Mouse (Mus musculus): ENCODE results near the gene Rgs6. TPM values are rescaled to one million over a fixed set of nuclear protein-coding genes. Genes with fewer than 3 reads are reported as not detected.

Gene Rgs6
- polyA plus RNA-seq, 1 experiment: 3.8 TPM

DNA sequence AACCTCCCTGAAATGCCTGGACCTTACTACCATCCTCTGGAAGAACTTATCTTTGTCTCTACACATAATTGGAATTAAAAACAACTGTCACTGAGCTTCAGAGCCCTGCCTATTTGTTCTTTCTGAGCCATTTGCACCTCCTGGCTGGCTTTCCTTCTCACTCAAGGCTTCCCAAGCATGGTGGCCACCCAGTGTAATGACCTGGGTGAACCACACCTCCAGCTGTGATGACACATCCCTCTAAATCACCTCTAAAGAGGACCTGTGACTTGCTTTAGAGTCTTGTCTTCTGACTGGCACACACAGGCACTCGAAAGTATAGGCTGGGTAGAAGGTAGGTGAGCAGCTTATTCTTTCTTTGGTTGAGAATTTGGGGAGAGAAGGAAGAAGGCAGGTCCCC lies 509.7 kb downstream of the Rgs6 start:
- WGBS: 59% methylated on average over 1 of the region's 1 CpGs
- no peak for DNase-seq
- TF ChIP-seq POLR2A (IDR thresholded peaks at IDR 0.05; ENCODE audit: borderline replicate concordance, extremely low read depth, low read depth, low read length) (no peak), CTCF (IDR thresholded peaks at IDR 0.05; ENCODE audit: insufficient read depth, low read length) (no peak)
- no peaks in the 10 kb centered on the region for H3K4me1 ChIP-seq (ENCODE audit: control insufficient read depth, insufficient read depth, low read length)
- H3K4me3 ChIP-seq (replicated peaks; ENCODE audit: extremely low read depth, low read depth, low read length): no peak overlapping the region

DNA sequence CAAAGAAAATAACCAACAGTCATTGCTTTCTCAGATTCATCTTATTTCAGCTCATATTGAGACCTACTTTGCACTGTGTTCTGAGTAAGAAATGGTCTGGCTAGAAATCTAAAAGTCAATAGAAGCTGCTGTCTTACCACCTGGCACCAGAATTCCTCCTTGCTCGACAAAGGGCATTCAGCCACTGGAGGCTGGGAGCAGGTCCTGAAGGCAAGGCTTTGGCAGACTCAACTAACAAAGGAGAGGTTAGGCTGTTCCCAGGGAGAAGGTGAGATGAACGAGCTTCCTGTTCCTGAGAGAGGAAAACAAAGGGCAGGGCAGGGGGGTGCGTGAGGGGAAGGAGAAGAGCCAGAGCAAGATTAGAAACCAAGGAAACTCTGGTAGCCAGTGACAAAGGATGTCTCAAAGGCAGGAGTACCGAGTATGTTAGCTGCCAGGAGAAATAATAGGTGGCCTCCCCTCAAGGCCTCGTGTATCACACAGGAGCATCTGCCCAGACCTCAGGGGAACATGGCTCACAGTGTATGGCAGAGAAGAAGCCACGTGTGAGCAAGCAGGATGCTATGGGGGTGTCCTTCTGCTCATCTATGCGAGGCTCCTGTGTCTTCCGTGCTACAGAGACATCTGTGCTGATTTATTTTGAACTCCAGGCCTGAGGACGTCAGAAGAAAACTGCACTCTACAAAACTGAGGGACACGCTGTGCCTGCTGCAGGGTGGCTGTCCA lies 510.7 kb downstream of the Rgs6 start:
- no peak overlapping the region for H3K4me3 ChIP-seq (replicated peaks; ENCODE audit: extremely low read depth, low read depth, low read length)
- no peak for TF ChIP-seq POLR2A (IDR thresholded peaks at IDR 0.05; ENCODE audit: borderline replicate concordance, extremely low read depth, low read depth, low read length)
- TF ChIP-seq CTCF (IDR thresholded peaks at IDR 0.05; ENCODE audit: insufficient read depth, low read length): no peak
- WGBS: 54% methylated on average over 10 of the region's 10 CpGs
- no peak for DNase-seq
- no peaks in the 10 kb centered on the region for H3K4me1 ChIP-seq (ENCODE audit: control insufficient read depth, insufficient read depth, low read length)

DNA sequence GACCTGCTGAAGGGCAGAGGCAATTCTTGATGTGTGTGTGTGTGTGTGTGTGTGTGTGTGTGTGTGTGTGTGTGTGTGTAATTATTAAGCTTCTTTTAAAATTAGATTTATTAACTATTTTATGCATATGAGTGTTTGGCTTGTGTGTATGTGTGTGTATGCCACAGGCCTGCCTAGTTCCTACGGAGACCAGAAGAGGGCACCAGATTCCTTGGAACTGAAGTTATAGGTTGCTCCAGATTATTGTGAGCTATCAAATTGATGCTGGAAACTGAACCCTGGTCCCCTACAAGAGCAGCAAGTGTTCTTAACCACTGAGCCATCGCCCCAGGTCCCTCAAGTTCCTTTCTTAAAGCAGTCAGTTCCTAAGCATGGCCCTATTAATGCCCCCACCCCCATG lies 511.8 kb downstream of the Rgs6 start:
- TF ChIP-seq POLR2A (IDR thresholded peaks at IDR 0.05; ENCODE audit: borderline replicate concordance, extremely low read depth, low read depth, low read length) (no peak), CTCF (IDR thresholded peaks at IDR 0.05; ENCODE audit: insufficient read depth, low read length) (no peak)
- DNase-seq: no peak
- WGBS: 92% methylated on average over 2 of the region's 2 CpGs
- Histone ChIP-seq H3K4me1 (ENCODE audit: control insufficient read depth, insufficient read depth, low read length) (no peaks in the 10 kb centered on the region), H3K4me3 (replicated peaks; ENCODE audit: extremely low read depth, low read depth, low read length) (no peak overlapping the region)

DNA sequence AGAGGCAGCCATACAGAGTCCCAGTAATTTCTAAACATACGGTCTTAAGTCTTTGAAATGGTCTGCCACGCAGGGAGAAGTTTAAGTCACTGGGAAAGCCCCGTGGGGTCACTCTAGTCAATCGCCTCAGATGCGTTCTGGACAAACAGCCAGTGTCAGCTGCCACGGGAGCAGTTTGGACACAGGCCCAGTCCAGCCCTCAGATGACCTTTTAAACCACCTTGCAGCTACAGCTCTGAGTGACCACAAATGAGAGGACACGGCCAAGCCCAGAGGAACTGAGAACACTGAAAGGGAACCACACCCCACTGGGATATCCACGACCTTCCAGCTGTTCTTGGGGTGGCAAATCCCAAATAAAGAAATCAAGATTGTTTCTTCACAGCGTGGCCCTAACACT lies 512.3 kb downstream of the Rgs6 start:
- H3K4me1 ChIP-seq (ENCODE audit: control insufficient read depth, insufficient read depth, low read length): no peaks in the 10 kb centered on the region
- peak; percentile 19 for DNase-seq
- no peak overlapping the region for H3K4me3 ChIP-seq (replicated peaks; ENCODE audit: extremely low read depth, low read depth, low read length)
- TF ChIP-seq POLR2A (IDR thresholded peaks at IDR 0.05; ENCODE audit: borderline replicate concordance, extremely low read depth, low read depth, low read length): no peak
- WGBS: 46% methylated on average over 9 of the region's 9 CpGs

DNA sequence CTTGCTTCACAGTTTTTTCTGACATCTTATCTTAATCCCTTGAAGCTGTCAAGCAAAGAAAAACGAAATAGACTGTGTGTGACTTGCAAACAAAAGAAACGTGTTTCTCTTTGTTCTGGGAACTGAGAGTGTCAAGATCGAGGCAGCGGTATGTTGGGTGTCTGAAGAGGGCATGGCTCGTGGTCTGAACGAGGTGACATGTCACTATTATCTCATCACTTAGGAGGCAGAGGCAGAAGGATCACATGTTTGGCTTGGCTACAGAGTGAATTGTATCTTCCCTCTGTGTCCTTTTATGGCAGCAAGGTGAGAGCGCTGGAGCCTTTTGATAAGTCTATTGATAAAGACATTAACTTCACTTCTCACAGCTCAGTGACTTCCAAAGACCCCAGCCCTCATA lies 512.8 kb downstream of the Rgs6 start:
- DNase-seq: no peak
- 44% methylated on average over 7 of the region's 7 CpGs for WGBS
- H3K4me1 ChIP-seq (ENCODE audit: control insufficient read depth, insufficient read depth, low read length): no peaks in the 10 kb centered on the region; the same call in 1 of the 2 replicates
- no peak overlapping the region for H3K4me3 ChIP-seq (replicated peaks; ENCODE audit: extremely low read depth, low read depth, low read length)
- TF ChIP-seq POLR2A (IDR thresholded peaks at IDR 0.05; ENCODE audit: borderline replicate concordance, extremely low read depth, low read depth, low read length) (no peak), CTCF (IDR thresholded peaks at IDR 0.05; ENCODE audit: insufficient read depth, low read length) (no peak)

DNA sequence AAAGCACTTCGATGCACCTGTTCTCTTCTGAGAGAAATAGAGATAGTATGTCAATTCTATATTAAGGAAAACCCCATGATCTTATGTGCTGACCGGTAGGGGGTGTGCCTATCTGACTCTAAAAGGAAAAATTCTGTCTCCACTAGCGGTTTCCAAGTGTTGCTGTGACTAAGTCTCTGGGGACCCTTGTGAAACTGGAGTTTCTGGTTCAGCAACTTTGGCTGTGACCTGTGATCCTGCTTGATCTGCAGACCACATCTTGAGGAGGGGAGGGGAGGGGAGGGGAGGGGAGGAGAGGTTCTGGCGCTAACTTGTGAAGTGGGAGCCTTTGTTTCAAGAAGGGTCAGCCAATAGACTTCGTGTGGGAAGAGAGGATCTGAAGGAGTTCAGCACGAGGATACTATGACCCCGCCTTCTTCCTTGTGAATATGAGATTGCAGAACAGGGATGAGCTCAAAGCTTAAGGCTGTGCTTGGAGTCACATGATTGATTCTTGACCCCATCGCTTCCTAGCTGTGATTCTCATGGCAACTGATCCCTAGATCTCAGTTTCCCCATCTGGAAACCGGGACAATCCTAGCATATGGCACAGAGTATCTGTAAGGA lies 517.5 kb downstream of the Rgs6 start:
- TF ChIP-seq POLR2A (IDR thresholded peaks at IDR 0.05; ENCODE audit: borderline replicate concordance, extremely low read depth, low read depth, low read length) (no peak), CTCF (IDR thresholded peaks at IDR 0.05; ENCODE audit: insufficient read depth, low read length) (no peak)
- peak; percentile 43 for DNase-seq
- 43% methylated on average over 9 of the region's 9 CpGs for WGBS
- Histone ChIP-seq H3K4me3 (replicated peaks; ENCODE audit: extremely low read depth, low read depth, low read length) (no peak overlapping the region), H3K4me1 (ENCODE audit: control insufficient read depth, insufficient read depth, low read length) (no peaks in the 10 kb centered on the region; the same call in 1 of the 2 replicates)

DNA sequence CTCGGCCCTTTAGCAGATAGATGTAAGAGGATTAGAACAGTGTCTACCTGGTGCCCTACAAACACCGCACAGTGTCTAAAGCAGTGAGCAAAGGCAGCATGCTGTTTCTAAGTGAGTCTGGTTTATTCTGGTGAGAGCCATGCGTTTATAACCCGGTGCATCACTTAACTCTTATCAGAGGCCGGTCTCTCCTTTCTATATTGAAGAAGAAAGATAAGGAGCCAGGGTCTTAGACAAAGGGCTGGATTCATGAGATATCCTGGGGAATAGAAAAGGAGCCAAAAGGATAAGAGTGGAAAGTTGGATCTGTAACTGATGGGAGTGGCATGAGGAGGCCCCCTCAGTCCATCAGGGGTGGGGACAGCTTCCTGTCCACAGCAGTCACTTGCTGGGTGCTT lies 518.0 kb downstream of the Rgs6 start:
- WGBS: 58% methylated on average over 5 of the region's 5 CpGs
- TF ChIP-seq POLR2A (IDR thresholded peaks at IDR 0.05; ENCODE audit: borderline replicate concordance, extremely low read depth, low read depth, low read length): no peak
- TF ChIP-seq CTCF (IDR thresholded peaks at IDR 0.05; ENCODE audit: insufficient read depth, low read length): no peak
- no peak for DNase-seq
- Histone ChIP-seq H3K4me3 (replicated peaks; ENCODE audit: extremely low read depth, low read depth, low read length) (no peak overlapping the region), H3K4me1 (ENCODE audit: control insufficient read depth, insufficient read depth, low read length) (no peaks in the 10 kb centered on the region; the same call in 1 of the 2 replicates)

DNA sequence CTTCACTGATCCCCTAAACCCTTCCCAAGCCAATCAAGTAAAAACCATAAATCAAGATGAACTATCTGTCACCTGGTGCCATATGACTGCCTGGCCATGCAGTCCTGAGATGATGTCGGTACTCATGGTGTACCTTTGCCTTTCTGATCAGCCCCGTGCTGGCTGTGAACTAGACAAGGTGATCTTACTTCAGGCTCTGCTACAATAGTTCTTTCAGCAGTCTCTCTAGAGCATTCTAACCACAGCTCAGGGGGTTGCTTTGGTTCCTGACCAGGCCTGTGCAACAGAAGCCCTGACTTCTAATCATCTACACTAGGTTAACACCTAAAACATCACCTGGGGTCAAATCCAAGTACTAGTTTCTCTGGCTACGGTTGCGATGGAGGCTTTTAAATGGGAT lies 521.4 kb downstream of the Rgs6 start:
- H3K4me3 ChIP-seq (replicated peaks; ENCODE audit: extremely low read depth, low read depth, low read length): no peak overlapping the region
- DNase-seq: no peak
- TF ChIP-seq POLR2A (IDR thresholded peaks at IDR 0.05; ENCODE audit: borderline replicate concordance, extremely low read depth, low read depth, low read length) (no peak), CTCF (IDR thresholded peaks at IDR 0.05; ENCODE audit: insufficient read depth, low read length) (no peak)
- WGBS: 88% methylated on average over 4 of the region's 4 CpGs
- no peaks in the 10 kb centered on the region; the same call in 1 of the 2 replicates for H3K4me1 ChIP-seq (ENCODE audit: control insufficient read depth, insufficient read depth, low read length)

DNA sequence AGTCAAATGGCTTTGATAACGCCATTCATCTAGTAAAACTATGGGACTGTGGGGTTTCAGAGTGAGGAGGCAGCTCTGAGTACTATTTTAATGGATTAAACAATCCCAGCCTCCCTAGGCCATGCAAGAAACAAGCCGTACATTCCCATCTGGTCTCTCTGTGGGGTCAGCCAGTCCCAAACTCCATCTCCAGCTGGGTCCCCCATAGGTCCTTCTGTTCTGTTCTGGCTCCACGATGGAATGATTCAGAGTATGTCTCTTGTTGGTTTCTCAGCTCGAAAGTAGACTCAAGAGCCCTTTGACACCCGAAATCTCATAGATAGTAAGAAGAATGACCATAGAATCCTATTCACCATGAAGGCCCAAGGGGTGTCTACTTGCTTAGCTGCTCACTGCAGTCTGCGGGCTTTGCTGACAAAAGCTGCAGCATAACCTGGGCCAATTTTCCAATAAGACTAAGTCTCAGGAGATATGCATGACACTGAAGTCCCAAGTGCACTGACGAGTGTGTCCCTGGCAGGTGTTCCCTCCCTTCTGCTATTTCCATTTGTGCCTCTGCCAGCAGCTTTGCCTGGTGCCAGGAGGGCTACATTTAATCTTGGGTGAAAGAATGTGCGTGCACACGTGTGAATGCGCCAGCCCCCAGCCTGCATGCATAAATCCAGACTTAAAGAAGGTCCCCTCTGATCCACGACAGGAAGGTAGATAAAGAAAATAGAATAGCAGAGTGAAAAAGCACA lies 522.0 kb downstream of the Rgs6 start:
- DNase-seq: no peak
- Histone ChIP-seq H3K4me1 (ENCODE audit: control insufficient read depth, insufficient read depth, low read length) (no peaks in the 10 kb centered on the region; the same call in 1 of the 2 replicates), H3K4me3 (replicated peaks; ENCODE audit: extremely low read depth, low read depth, low read length) (no peak overlapping the region)
- 74% methylated on average over 11 of the region's 11 CpGs for WGBS
- TF ChIP-seq POLR2A (IDR thresholded peaks at IDR 0.05; ENCODE audit: borderline replicate concordance, extremely low read depth, low read depth, low read length) (no peak), CTCF (IDR thresholded peaks at IDR 0.05; ENCODE audit: insufficient read depth, low read length) (no peak)
